Mouse (Mus musculus) hindbrain, embryonic 10.5 days (tissue): Measurements from ENCODE around the gene Clec4d. TPM values are rescaled to one million over a fixed set of nuclear protein-coding genes. Genes with fewer than 3 reads are reported as not detected.
"Not testable (repeated sequence)": the region's sequence is repeated elsewhere in the genome, so short reads cannot be mapped to it uniquely, and the experiment has no call there.

Experiments used
- DNase-seq: peaks from one replicate; pipeline ENCODE4 v3.0.0-alpha.2; 2017; ENCODE audit warnings: low spot score
- H3K27ac ChIP-seq: fragments of 300-500 bp; sonication (generic); 2 replicates; pipeline ENCODE4 v1.5.1; 2016; ENCODE audit warnings: mild to moderate bottlenecking, moderate library complexity
- H3K27me3 ChIP-seq: fragments of 300-500 bp; sonication (generic); 2 replicates; pipeline ENCODE4 v1.6.1; 2016; ENCODE audit warnings: mild to moderate bottlenecking; ENCODE audit not compliant: poor library complexity, insufficient read depth, severe bottlenecking
- H3K36me3 ChIP-seq: fragments of 300-500 bp; sonication (generic); 2 replicates; pipeline ENCODE4 v1.6.1; 2016; ENCODE audit warnings: mild to moderate bottlenecking, moderate library complexity
- H3K4me1 ChIP-seq: fragments of 300-500 bp; sonication (generic); replicated peaks from 2 replicates; pipeline ENCODE4 v1.6.1; 2016; ENCODE audit warnings: mild to moderate bottlenecking
- H3K4me3 ChIP-seq: fragments of 300-500 bp; sonication (generic); 2 replicates; pipeline ENCODE4 v1.5.1; 2016; ENCODE audit warnings: mild to moderate bottlenecking, moderate library complexity
- H3K9me3 ChIP-seq: fragments of 300-500 bp; sonication (generic); 2 replicates; pipeline ENCODE4 v1.6.1; 2016; ENCODE audit warnings: mild to moderate bottlenecking, moderate library complexity
- WGBS: fragments of 180-500 bp; shearing (Covaris S2); methylation state at CpG from one replicate; pipeline ENCODE4 v1.1.7; 2016; 5-methylcytosine and 5-hydroxymethylcytosine counted together
- polyA plus RNA-seq: library from polyadenylated mRNA; unstranded; fragments of >200 nt; fragmentation: Nextera tagmentation; extraction: Ambion mirVana; gene quantifications from 2 replicates; pipeline ENCODE4 v1.2.1, GENCODE M21; 2016

The Clec4d gene
- not detected in 2 replicates for polyA plus RNA-seq

DNA sequence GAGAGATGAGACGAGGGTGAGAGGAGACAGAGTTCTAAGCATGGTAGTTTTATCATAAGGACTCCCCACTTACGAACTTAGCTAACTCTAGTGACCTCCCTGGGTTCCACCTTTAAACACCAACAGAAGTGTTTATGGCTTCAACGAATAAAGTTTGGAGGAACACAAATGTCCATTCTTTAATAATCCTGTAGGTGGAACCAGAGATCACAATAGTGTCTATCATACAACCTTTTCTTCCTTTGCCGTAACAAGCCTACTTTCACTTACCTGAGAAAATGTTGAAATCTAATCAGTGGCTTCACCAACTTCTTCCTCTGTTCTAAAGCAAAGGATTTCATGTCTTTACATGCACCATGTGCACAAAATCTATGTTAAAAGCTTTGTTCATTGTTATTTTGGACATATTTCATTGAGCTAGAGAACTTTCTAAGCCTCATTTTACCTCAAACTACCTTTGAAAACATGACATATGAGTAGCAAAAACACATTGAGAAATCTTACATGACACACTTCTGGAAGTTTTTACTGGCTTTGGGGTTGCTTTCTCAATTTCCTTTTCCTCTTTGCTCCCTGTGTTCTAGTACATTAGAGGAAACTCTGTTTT lies at the start of gene Clec4d:
Gene Clec4d, plus strand, starts transcription at position 557 of the 607 bp plus-strand sequence.
- H3K4me3 ChIP-seq = no peak within 1 kb of the TSS
- 76% methylated on average over 4 of the region's 4 CpGs for WGBS
- H3K9me3 ChIP-seq = no peaks in the 10 kb centered on the region
- no peaks in the 10 kb centered on the region for H3K4me1 ChIP-seq
- H3K27me3 ChIP-seq = no peaks in the 10 kb centered on the region
- no peaks in the 10 kb centered on the region for H3K36me3 ChIP-seq
- DNase-seq = no peak
- no peak within 1 kb of the TSS for H3K27ac ChIP-seq

DNA sequence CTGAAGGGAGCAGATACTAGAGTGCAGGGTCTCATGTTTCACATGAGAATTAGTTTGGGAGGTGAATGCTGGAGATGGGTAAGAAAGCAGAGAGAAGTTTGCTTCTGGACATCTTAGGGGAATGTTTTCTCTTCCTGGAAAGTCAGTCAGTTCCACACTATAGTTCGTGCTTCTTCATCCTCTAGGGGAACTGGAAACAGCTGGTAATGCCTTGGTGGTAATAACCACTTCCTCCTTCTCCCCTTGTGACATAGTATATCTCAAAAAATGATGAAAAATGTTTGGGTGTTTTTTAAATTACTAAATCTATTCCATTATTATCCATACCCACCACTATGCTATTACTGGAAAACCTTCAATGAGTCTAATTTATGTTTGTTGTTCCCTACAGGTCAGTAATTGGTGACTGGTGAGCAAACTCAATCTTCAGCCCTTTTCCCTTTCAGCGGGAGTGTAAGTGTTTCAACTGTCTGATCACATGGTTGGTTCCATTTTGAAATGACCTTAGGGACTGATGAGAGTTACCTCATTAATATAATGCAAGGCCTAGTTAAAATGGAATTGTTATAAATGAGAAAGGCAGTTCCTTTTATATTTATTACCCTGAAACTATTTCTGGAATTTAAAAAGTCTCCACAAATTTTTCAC lies 34.3 kb upstream of the Clec4d start:
- 73% methylated on average over 2 of the region's 2 CpGs for WGBS

DNA sequence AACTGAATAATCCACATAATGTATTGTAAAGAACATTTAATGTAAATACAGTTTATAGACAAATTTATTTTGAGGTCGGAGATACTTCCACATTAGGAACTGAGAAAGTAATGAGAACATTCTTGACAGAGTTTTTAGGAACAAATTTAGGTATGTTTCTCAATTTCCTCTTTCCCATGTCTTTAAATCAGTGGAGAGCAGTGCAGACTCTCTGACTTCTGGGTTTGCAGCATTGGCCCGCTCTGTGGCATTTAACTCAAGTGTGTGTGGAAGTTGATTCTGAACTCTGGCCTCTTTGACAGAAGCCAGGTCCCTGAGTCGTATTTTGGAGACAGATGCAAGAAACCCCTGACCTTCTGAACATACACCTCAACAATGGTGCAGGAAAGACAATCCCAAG lies 32.3 kb upstream of the Clec4d start, which contains the start of gene Clec4n:
Gene Clec4n, plus strand, starts transcription at position 200 of the 400 bp plus-strand sequence.
- no peak for DNase-seq
- H3K36me3 ChIP-seq = no peaks in the 10 kb centered on the region
- 71% methylated on average over 3 of the region's 3 CpGs for WGBS

More for the DNA sequence above, 34.3 kb upstream of the Clec4d start:
- H3K36me3 ChIP-seq = no peaks in the 10 kb centered on the region
- DNase-seq = no peak
- no peak overlapping the region for H3K27ac ChIP-seq
- H3K4me1 ChIP-seq = no peaks in the 10 kb centered on the region
- no peak overlapping the region for H3K4me3 ChIP-seq
- no peaks in the 10 kb centered on the region for H3K27me3 ChIP-seq
- H3K9me3 ChIP-seq = no peaks in the 10 kb centered on the region

DNA sequence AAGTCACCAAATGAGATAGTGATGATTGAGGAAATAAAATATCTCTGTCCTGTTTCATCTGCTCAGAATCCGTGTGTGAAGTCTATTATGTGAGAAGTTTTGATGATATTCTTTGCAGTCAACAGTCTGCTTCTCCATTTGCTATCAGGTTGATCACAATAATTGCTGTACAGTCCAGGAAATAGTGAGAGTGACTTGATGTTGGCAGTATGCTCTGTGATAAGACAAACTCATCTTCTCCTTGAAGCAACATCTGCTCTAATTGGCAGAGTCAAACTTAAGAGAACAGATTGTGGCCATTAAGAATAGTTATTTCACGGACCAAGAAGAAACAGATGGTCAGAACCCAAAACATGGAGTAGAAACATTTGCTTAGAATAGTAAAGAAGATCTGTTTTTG lies 30.8 kb upstream of the Clec4d start:
- Histone ChIP-seq H3K36me3 (no peaks in the 10 kb centered on the region), H3K9me3 (no peaks in the 10 kb centered on the region), H3K4me1 (no peaks in the 10 kb centered on the region), H3K4me3 (no peak overlapping the region), H3K27me3 (no peaks in the 10 kb centered on the region), H3K27ac (no peak overlapping the region)
- DNase-seq = no peak
- WGBS = 77% methylated on average over 2 of the region's 2 CpGs

More for the DNA sequence above, 32.3 kb upstream of the Clec4d start, which contains the start of gene Clec4n:
- Histone ChIP-seq H3K27ac (no peak within 1 kb of the TSS), H3K27me3 (no peaks in the 10 kb centered on the region), H3K4me1 (no peaks in the 10 kb centered on the region), H3K9me3 (no peaks in the 10 kb centered on the region), H3K4me3 (no peak within 1 kb of the TSS)

- no peaks in the 10 kb centered on the region for H3K9me3 ChIP-seq
- no peaks in the 10 kb centered on the region for H3K4me1 ChIP-seq
- H3K4me3 ChIP-seq = no peak overlapping the region
- DNase-seq = no peak
- no peaks in the 10 kb centered on the region for H3K36me3 ChIP-seq
- no peak overlapping the region for H3K27ac ChIP-seq
- H3K27me3 ChIP-seq = no peaks in the 10 kb centered on the region
These were observed 24.3 kb upstream of the Clec4d start for GRCm38 (mm10) chr6:123237582-123237981.

DNA sequence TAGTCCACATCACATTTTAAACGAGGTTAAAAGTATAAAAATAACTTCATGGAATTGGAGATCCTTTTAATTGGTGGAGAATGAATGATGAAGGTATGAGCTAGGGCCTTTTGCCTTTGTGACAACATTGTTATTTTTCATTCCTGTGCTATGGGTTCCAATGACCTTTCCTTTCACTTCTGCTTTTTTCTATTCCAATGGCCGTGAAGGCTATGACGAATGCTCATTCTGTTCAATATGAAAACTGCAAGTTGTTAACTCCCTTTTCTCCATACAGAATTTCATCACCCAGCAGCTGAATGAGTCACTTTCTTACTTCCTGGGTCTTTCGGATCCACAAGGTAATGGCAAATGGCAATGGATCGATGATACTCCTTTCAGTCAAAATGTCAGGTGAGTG lies 17.7 kb upstream of the Clec4d start:
- WGBS = 88% methylated on average over 5 of the region's 5 CpGs
- no peaks in the 10 kb centered on the region for H3K36me3 ChIP-seq
- no peak for DNase-seq

GRCm38 (mm10) chr6:123248862-123249261 lies 13.0 kb upstream of the Clec4d start:
- not testable (repeated sequence) for H3K27me3 ChIP-seq, H3K27ac ChIP-seq, H3K4me1 ChIP-seq, H3K9me3 ChIP-seq, DNase-seq, H3K4me3 ChIP-seq, H3K36me3 ChIP-seq
- WGBS = 84% methylated on average over 2 of the region's 2 CpGs

More for the DNA sequence above, 17.7 kb upstream of the Clec4d start:
- H3K27me3 ChIP-seq = no peaks in the 10 kb centered on the region
- H3K27ac ChIP-seq = no peak overlapping the region
- 0 out of 2 replicates have a peak, but pooled peaks cover 3% of the 10 kb centered on the region for H3K9me3 ChIP-seq
- no peak overlapping the region for H3K4me3 ChIP-seq
- H3K4me1 ChIP-seq = no peaks in the 10 kb centered on the region

DNA sequence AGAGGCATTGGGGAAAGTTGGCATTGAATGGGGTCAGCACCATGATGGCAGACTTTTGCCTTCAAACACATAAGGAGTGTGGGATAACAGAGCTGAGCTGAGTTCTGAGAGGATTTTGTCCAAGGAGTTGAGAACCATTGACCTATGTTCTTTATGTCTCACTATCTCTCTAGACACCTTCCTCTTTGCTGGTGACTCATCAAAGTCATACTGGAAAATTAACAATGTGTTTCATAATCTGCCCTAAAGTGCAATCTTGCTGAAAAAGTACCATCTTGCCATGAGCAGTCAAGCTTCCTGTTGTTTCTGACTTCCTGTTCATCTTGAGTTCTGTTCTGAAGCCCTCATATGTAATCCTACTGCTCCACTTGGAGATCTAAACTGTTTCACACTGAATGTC lies 9.2 kb upstream of the Clec4d start:
- H3K4me1 ChIP-seq = no peaks in the 10 kb centered on the region
- no peak overlapping the region for H3K27ac ChIP-seq
- DNase-seq = no peak
- no peaks in the 10 kb centered on the region for H3K36me3 ChIP-seq
- no peaks in the 10 kb centered on the region for H3K9me3 ChIP-seq
- H3K27me3 ChIP-seq = no peaks in the 10 kb centered on the region
- H3K4me3 ChIP-seq = no peak overlapping the region

GRCm38 (mm10) chr6:123258946-123259345 lies 3.0 kb upstream of the Clec4d start:
- Histone ChIP-seq H3K4me1 (no peaks in the 10 kb centered on the region), H3K9me3 (no peaks in the 10 kb centered on the region), H3K27me3 (no peaks in the 10 kb centered on the region), H3K4me3 (no peak overlapping the region), H3K36me3 (no peaks in the 10 kb centered on the region), H3K27ac (no peak overlapping the region)
- no peak for DNase-seq
- WGBS = 82% methylated on average over 3 of the region's 3 CpGs

GRCm38 (mm10) chr6:123259889-123260603 lies 1.9 kb upstream of the Clec4d start:
- WGBS = 91% methylated on average over 4 of the region's 4 CpGs
- H3K27ac ChIP-seq = no peak overlapping the region

DNA sequence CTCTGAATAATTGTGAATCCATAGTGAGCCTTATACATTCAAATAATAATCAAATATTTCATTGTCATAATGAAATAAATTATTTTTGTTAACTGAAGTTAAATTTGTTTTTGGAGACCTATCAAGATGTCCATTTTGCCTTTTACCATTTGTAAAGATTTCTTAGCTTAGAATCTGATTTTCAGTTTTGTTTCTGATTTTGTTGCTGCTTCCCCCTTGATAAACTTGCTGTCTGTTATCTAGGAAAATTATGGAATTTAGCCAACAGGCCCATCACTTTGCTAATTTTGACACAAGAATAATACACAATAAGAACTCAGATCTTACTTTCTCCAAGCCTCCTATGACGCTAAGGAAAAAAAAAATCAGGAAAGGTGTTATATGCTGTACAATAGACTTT lies 1.0 kb upstream of the Clec4d start:
- Histone ChIP-seq H3K27me3 (no peaks in the 10 kb centered on the region), H3K36me3 (no peaks in the 10 kb centered on the region), H3K9me3 (no peaks in the 10 kb centered on the region), H3K27ac (no peak overlapping the region), H3K4me1 (no peaks in the 10 kb centered on the region), H3K4me3 (no peak overlapping the region)
- no peak for DNase-seq
- 89% methylated on average over 1 of the region's 1 CpGs for WGBS

More at GRCm38 (mm10) chr6:123259889-123260603, 1.9 kb upstream of the Clec4d start:
- Histone ChIP-seq H3K36me3 (no peaks in the 10 kb centered on the region), H3K9me3 (no peaks in the 10 kb centered on the region), H3K27me3 (no peaks in the 10 kb centered on the region), H3K4me1 (no peaks in the 10 kb centered on the region), H3K4me3 (no peak overlapping the region)
- no peak for DNase-seq

- H3K4me1 ChIP-seq = no peaks in the 10 kb centered on the region
- no peak overlapping the region for H3K27ac ChIP-seq
- H3K9me3 ChIP-seq = no peaks in the 10 kb centered on the region
- no peaks in the 10 kb centered on the region for H3K36me3 ChIP-seq
- DNase-seq = no peak
- no peaks in the 10 kb centered on the region for H3K27me3 ChIP-seq
- no peak overlapping the region for H3K4me3 ChIP-seq
- WGBS = 88% methylated on average over 3 of the region's 3 CpGs
These were observed 2.3 kb downstream of the Clec4d start for GRCm38 (mm10) chr6:123264194-123264593.

DNA sequence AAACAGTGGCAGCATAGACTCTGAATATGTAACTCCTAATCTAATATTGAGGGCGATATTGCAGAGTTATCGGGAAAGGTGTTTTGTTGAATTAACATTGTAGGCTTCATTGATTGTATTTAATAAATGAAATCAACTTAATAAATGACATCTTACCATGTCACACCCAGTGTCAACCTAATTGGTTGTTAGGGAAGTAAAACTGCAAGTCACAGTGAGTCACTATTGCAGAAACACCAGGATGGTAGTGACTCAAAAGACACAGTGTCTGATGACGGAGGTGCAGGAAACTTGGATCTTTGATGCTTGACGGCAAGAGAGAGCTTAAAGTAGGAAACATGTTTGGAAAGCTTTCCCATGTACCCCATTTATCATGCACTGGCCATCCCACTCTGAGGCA lies 3.9 kb downstream of the Clec4d start:
- Histone ChIP-seq H3K27me3 (no peaks in the 10 kb centered on the region), H3K36me3 (no peaks in the 10 kb centered on the region), H3K4me1 (no peaks in the 10 kb centered on the region), H3K27ac (no peak overlapping the region), H3K9me3 (no peaks in the 10 kb centered on the region), H3K4me3 (no peak overlapping the region)
- DNase-seq = no peak
- WGBS = 90% methylated on average over 4 of the region's 4 CpGs
